28 mouse cellular contexts compared by ENCODE assay signal in genomic region chr7:112728399-112728798, GRCm38 (mm10). TPM values are rescaled to one million over a fixed set of nuclear protein-coding genes. Genes with fewer than 3 reads are reported as not detected.
DNase-seq lines count a peak whose midpoint lies in the region; ATAC-seq and TF ChIP-seq lines count a peak whose summit lies in the region.
"Had no signal": no experiment of that assay in that cellular context is flagged by ENCODE, and none has a peak within 500 bp of the region (broad histone marks: within the 10 kb centered on the region; RNA-seq: fewer than 3 reads in every experiment).

No protein-coding gene starts in this region.

- peak overlapping the region; percentile 14; the same call in 1 of the 2 replicates for H3K27ac ChIP-seq in heart, embryonic 12.5 days (ENCODE audit: poor library complexity, severe bottlenecking)
- H3K27ac ChIP-seq in kidney, embryonic 16.5 days (ENCODE audit: low read length): peak overlapping the region; percentile 14; the same call in 1 of the 2 replicates
- H3K27ac ChIP-seq in lung, embryonic 14.5 days (ENCODE audit: low read depth): 0 out of 2 replicates have a peak overlapping the region, but pooled peaks have one; percentile 16
- H3K27ac ChIP-seq: forebrain, embryonic 13.5 days; hindbrain, embryonic 14.5 days; layer of hippocampus, adult 2 months; left cerebral cortex, adult 2 months; limb, embryonic 12.5 days; neural tube, embryonic 15.5 days; stomach, embryonic 15.5 days had no signal

- no peak overlapping the region for H3K4me3 ChIP-seq in heart, embryonic 12.5 days
- no peak overlapping the region for H3K4me3 ChIP-seq in kidney, embryonic 16.5 days (ENCODE audit: low read length)
- no peak overlapping the region for H3K4me3 ChIP-seq in lung, embryonic 14.5 days (ENCODE audit: low read depth, low read length)
- H3K4me3 ChIP-seq: forebrain, embryonic 13.5 days; layer of hippocampus, adult 2 months; left cerebral cortex, adult 2 months; limb, embryonic 12.5 days; neural tube, embryonic 15.5 days; stomach, embryonic 15.5 days had no signal

- no peaks in the 10 kb centered on the region for H3K27me3 ChIP-seq in heart, embryonic 12.5 days (replicated peaks)
- H3K27me3 ChIP-seq in kidney, embryonic 16.5 days (ENCODE audit: insufficient read depth, low read length): no peaks in the 10 kb centered on the region
- no peaks in the 10 kb centered on the region for H3K27me3 ChIP-seq in lung, embryonic 14.5 days (ENCODE audit: insufficient read depth, low read length)
- H3K27me3 ChIP-seq: forebrain, embryonic 13.5 days; limb, embryonic 12.5 days; neural tube, embryonic 15.5 days; stomach, embryonic 15.5 days had no signal

- no peak for DNase-seq in heart, postnatal 4 days
- no peak for DNase-seq in kidney, postnatal 4 days
- no peak for DNase-seq in lung, embryonic 14.5 days
- no peak for DNase-seq in lung, postnatal 10 days
- DNase-seq in lung, postnatal 36 days: peak; percentile 56
- no peak for DNase-seq in spleen, postnatal 14 days (ENCODE audit: low spot score in 2 of 2)
- DNase-seq: adrenal gland, postnatal 25 days; cerebellum, adult 11-12 months; cerebellum, postnatal 10 days; gastrocnemius, postnatal 10 days; kidney, postnatal 10 days; midbrain, embryonic 14.5 days; retina, postnatal 1 day; right cerebral cortex, postnatal 14 days had no signal

- no peaks in the 10 kb centered on the region for H3K36me3 ChIP-seq in heart, embryonic 12.5 days
- no peaks in the 10 kb centered on the region for H3K36me3 ChIP-seq in kidney, embryonic 16.5 days (ENCODE audit: insufficient read depth, low read length)
- H3K36me3 ChIP-seq in lung, embryonic 14.5 days (ENCODE audit: insufficient read depth): no peaks in the 10 kb centered on the region
- H3K36me3 ChIP-seq: limb, embryonic 12.5 days; neural tube, embryonic 15.5 days; stomach, embryonic 15.5 days had no signal

- peaks cover 95% of the 10 kb centered on the region for H3K4me1 ChIP-seq in heart, embryonic 12.5 days (replicated peaks)
- peaks cover 65% of the 10 kb centered on the region for H3K4me1 ChIP-seq in kidney, embryonic 16.5 days (ENCODE audit: insufficient read depth, low read length)
- H3K4me1 ChIP-seq in lung, embryonic 14.5 days (ENCODE audit: insufficient read depth): peaks cover 43% of the 10 kb centered on the region

- H3K9ac ChIP-seq in heart, embryonic 12.5 days: 0 out of 2 replicates have a peak overlapping the region, but pooled peaks have one; percentile 4
- H3K9ac ChIP-seq in kidney, embryonic 16.5 days (replicated peaks; ENCODE audit: low read length): no peak overlapping the region
- no peak overlapping the region for H3K9ac ChIP-seq in lung, embryonic 14.5 days
- H3K9ac ChIP-seq: forebrain, embryonic 13.5 days; hindbrain, embryonic 14.5 days; limb, embryonic 12.5 days; neural tube, embryonic 15.5 days; stomach, embryonic 15.5 days had no signal

- H3K9me3 ChIP-seq in heart, embryonic 12.5 days (replicated peaks): no peaks in the 10 kb centered on the region
- H3K9me3 ChIP-seq in kidney, embryonic 16.5 days (ENCODE audit: low read length): no peaks in the 10 kb centered on the region
- no peaks in the 10 kb centered on the region for H3K9me3 ChIP-seq in lung, embryonic 14.5 days (ENCODE audit: low read depth, low read length)
- H3K9me3 ChIP-seq: forebrain, embryonic 13.5 days; limb, embryonic 12.5 days; neural tube, embryonic 15.5 days; stomach, embryonic 15.5 days had no signal

- no peak overlapping the region for H3K4me2 ChIP-seq in heart, embryonic 12.5 days
- H3K4me2 ChIP-seq in kidney, embryonic 16.5 days (replicated peaks; ENCODE audit: low read depth, low read length): no peak overlapping the region
- H3K4me2 ChIP-seq in lung, embryonic 14.5 days: no peak overlapping the region
- H3K4me2 ChIP-seq: forebrain, embryonic 13.5 days; hindbrain, embryonic 14.5 days; limb, embryonic 12.5 days; liver, embryonic 11.5 days; neural tube, embryonic 15.5 days; stomach, embryonic 15.5 days had no signal

- no peak for TF ChIP-seq CTCF in lung, embryonic 14.5 days (IDR thresholded peaks at IDR 0.05; ENCODE audit: low read depth)

- ATAC-seq in heart, embryonic 12.5 days (ENCODE audit: insufficient number of reproducible peaks, low FRiP score): no peak
- ATAC-seq in kidney, embryonic 16.5 days (ENCODE audit: low FRiP score, low TSS enrichment): 0 out of 2 replicates have a peak, but pooled peaks have one; percentile 20
- no peak for ATAC-seq in lung, embryonic 14.5 days (ENCODE audit: insufficient read depth)
- ATAC-seq: CD4-positive, CD25-positive, alpha-beta regulatory T cell, adult 4 months; forebrain, embryonic 13.5 days; intestine, postnatal 0 days had no signal

- WGBS in heart, embryonic 12.5 days: 72% methylated on average over 2 of the region's 2 CpGs
- 35% methylated on average over 2 of the region's 2 CpGs for WGBS in kidney, embryonic 16.5 days
- WGBS in lung, embryonic 14.5 days: 44% methylated on average over 2 of the region's 2 CpGs

RNA-seq across cellular contexts. Expression of gene Tead1, which starts 49.3 kb away (rescaled TPM):
- polyA plus RNA-seq in heart, embryonic 12.5 days (2016; fragmentation: Nextera tagmentation; extraction: Ambion mirVana): 33.9 and 36.4 TPM in 2 replicates
- 100 to 1,000 TPM; 180 to 186 TPM for total RNA-seq in heart, postnatal 4 days (2021)
- polyA plus RNA-seq in kidney, embryonic 16.5 days (2015; fragmentation: Nextera tagmentation; extraction: Ambion mirVana): 18.0 and 25.7 TPM in 2 replicates
- polyA plus RNA-seq in lung, embryonic 14.5 days (2014; fragmentation: Nextera tagmentation; extraction: Ambion mirVana): 26.5 and 27.6 TPM in 2 replicates
- total RNA-seq: hematopoietic stem cell, adult 5-6 weeks; monocyte, adult 5-6 weeks had no signal
